Mouse (Mus musculus) liver, embryonic 16.5 days (tissue): ENCODE measurements around the gene Diras2. TPM values are rescaled to one million over a fixed set of nuclear protein-coding genes. Genes with fewer than 3 reads are reported as not detected.

Experiments used
- ATAC-seq: fragments of 200-750 bp; cut with Nextera tagmentation; 2 replicates; pipeline ENCODE4 v1.8.0; 2017; ENCODE audit warnings: low read depth, mild to moderate bottlenecking, moderate number of reproducible peaks, moderate library complexity
- H3K27ac ChIP-seq: fragments of 300-500 bp; sonication (generic); 2 replicates; pipeline ENCODE4 v1.5.1; 2014; ENCODE audit warnings: mild to moderate bottlenecking, low read length
- H3K27me3 ChIP-seq: fragments of 300-500 bp; sonication (generic); 2 replicates; pipeline ENCODE4 v1.6.1; 2014; ENCODE audit warnings: low read depth, low read length, mixed read lengths; ENCODE audit not compliant: control insufficient read depth, insufficient read depth
- H3K36me3 ChIP-seq: fragments of 300-500 bp; sonication (generic); 2 replicates; pipeline ENCODE4 v1.6.1; 2014; ENCODE audit warnings: mild to moderate bottlenecking; ENCODE audit not compliant: control insufficient read depth, insufficient read depth
- H3K4me1 ChIP-seq: fragments of 300-500 bp; sonication (generic); 2 replicates; pipeline ENCODE4 v1.6.1; 2014; ENCODE audit warnings: low read depth, low read length, mixed read lengths; ENCODE audit not compliant: control insufficient read depth
- H3K4me2 ChIP-seq: fragments of 300-500 bp; sonication (generic); 2 replicates; pipeline ENCODE4 v1.6.1; 2014; ENCODE audit warnings: low read depth, low read length, mixed read lengths
- H3K4me3 ChIP-seq: fragments of 300-500 bp; sonication (generic); 2 replicates; pipeline ENCODE4 v1.5.1; 2014; ENCODE audit warnings: low read depth, mild to moderate bottlenecking, low read length
- H3K9ac ChIP-seq: fragments of 300-500 bp; sonication (generic); 2 replicates; pipeline ENCODE4 v1.6.1; 2014; ENCODE audit warnings: low read depth, low read length
- H3K9me3 ChIP-seq: fragments of 300-500 bp; sonication (generic); replicated peaks from 2 replicates; pipeline ENCODE4 v1.6.1; 2016; ENCODE audit warnings: low read length; ENCODE audit not compliant: control insufficient read depth
- WGBS: fragments of 180-500 bp; shearing (Covaris S2); extraction: QIAGEN DNeasy Blood & Tissue Kit; methylation state at CpG from one replicate; pipeline ENCODE4 v1.1.7; 2014; ENCODE audit not compliant: insufficient replicate concordance; 5-methylcytosine and 5-hydroxymethylcytosine counted together
- polyA plus RNA-seq: library from polyadenylated mRNA; unstranded; fragments of >200 nt; fragmentation: Nextera tagmentation; extraction: Ambion mirVana; gene quantifications from 2 replicates; pipeline ENCODE4 v1.2.1, GENCODE M21; 2015

Diras2 gene
- polyA plus RNA-seq, 1 experiment from 2014 or later: 0.11 TPM

GRCm38 (mm10) chr13:52488821-52489220, 42.3 kb downstream of the Diras2 start:
- no peaks in the 10 kb centered on the region for H3K36me3 ChIP-seq
- H3K27me3 ChIP-seq: no peaks in the 10 kb centered on the region
- no peak overlapping the region for H3K4me3 ChIP-seq
- no peak overlapping the region for H3K27ac ChIP-seq
- no peaks in the 10 kb centered on the region for H3K9me3 ChIP-seq
- no peak for ATAC-seq
- no peak overlapping the region for H3K9ac ChIP-seq
- H3K4me1 ChIP-seq: no peaks in the 10 kb centered on the region
- no peak overlapping the region for H3K4me2 ChIP-seq
- 66% methylated on average over 7 of the region's 7 CpGs for WGBS

- H3K27ac ChIP-seq: no peak overlapping the region
- no peak for ATAC-seq
- WGBS: 41% methylated on average over 4 of the region's 4 CpGs
Measured at GRCm38 (mm10) chr13:52484064-52484463, 47.0 kb downstream of the Diras2 start.

GRCm38 (mm10) chr13:52481786-52482185, 49.3 kb downstream of the Diras2 start:
- Histone ChIP-seq H3K4me2 (no peak overlapping the region), H3K36me3 (no peaks in the 10 kb centered on the region), H3K9me3 (no peaks in the 10 kb centered on the region), H3K9ac (no peak overlapping the region), H3K4me3 (no peak overlapping the region), H3K27me3 (no peaks in the 10 kb centered on the region), H3K4me1 (no peaks in the 10 kb centered on the region), H3K27ac (no peak overlapping the region)
- WGBS: 32% methylated on average over 2 of the region's 2 CpGs
- ATAC-seq: no peak

More at GRCm38 (mm10) chr13:52484064-52484463, 47.0 kb downstream of the Diras2 start:
- Histone ChIP-seq H3K9me3 (no peaks in the 10 kb centered on the region), H3K4me1 (no peaks in the 10 kb centered on the region), H3K36me3 (no peaks in the 10 kb centered on the region), H3K27me3 (no peaks in the 10 kb centered on the region), H3K4me2 (no peak overlapping the region), H3K4me3 (no peak overlapping the region), H3K9ac (no peak overlapping the region)

GRCm38 (mm10) chr13:52479146-52479545, 51.9 kb downstream of the Diras2 start:
- no peak for ATAC-seq
- Histone ChIP-seq H3K27ac (no peak overlapping the region), H3K4me3 (no peak overlapping the region), H3K4me2 (no peak overlapping the region), H3K4me1 (no peaks in the 10 kb centered on the region), H3K9ac (no peak overlapping the region), H3K27me3 (no peaks in the 10 kb centered on the region), H3K36me3 (no peaks in the 10 kb centered on the region), H3K9me3 (no peaks in the 10 kb centered on the region)
- WGBS: 71% methylated on average over 5 of the region's 5 CpGs

GRCm38 (mm10) chr13:52476998-52477601, 54.0 kb downstream of the Diras2 start:
- WGBS: 65% methylated on average over 11 of the region's 11 CpGs
- Histone ChIP-seq H3K36me3 (no peaks in the 10 kb centered on the region), H3K4me1 (no peaks in the 10 kb centered on the region), H3K4me2 (no peak overlapping the region), H3K27ac (no peak overlapping the region), H3K4me3 (no peak overlapping the region), H3K9ac (no peak overlapping the region), H3K9me3 (no peaks in the 10 kb centered on the region), H3K27me3 (no peaks in the 10 kb centered on the region)
- ATAC-seq: no peak

- H3K4me2 ChIP-seq: no peak overlapping the region
- 38% methylated on average over 3 of the region's 3 CpGs for WGBS
Measured at GRCm38 (mm10) chr13:52476222-52476621, 54.9 kb downstream of the Diras2 start.

GRCm38 (mm10) chr13:52475264-52475663, 55.8 kb downstream of the Diras2 start:
- Histone ChIP-seq H3K27me3 (no peaks in the 10 kb centered on the region), H3K4me1 (no peaks in the 10 kb centered on the region), H3K27ac (no peak overlapping the region), H3K4me2 (no peak overlapping the region), H3K9me3 (no peaks in the 10 kb centered on the region), H3K9ac (no peak overlapping the region), H3K4me3 (no peak overlapping the region), H3K36me3 (no peaks in the 10 kb centered on the region)
- WGBS: 73% methylated on average over 10 of the region's 10 CpGs
- ATAC-seq: no peak

More at GRCm38 (mm10) chr13:52476222-52476621, 54.9 kb downstream of the Diras2 start:
- no peaks in the 10 kb centered on the region for H3K27me3 ChIP-seq
- no peaks in the 10 kb centered on the region for H3K9me3 ChIP-seq
- H3K4me1 ChIP-seq: no peaks in the 10 kb centered on the region
- ATAC-seq: no peak
- H3K4me3 ChIP-seq: no peak overlapping the region
- no peak overlapping the region for H3K27ac ChIP-seq
- no peak overlapping the region for H3K9ac ChIP-seq
- H3K36me3 ChIP-seq: no peaks in the 10 kb centered on the region

- Histone ChIP-seq H3K9ac (no peak overlapping the region), H3K4me1 (no peaks in the 10 kb centered on the region), H3K27ac (no peak overlapping the region), H3K36me3 (no peaks in the 10 kb centered on the region), H3K4me2 (no peak overlapping the region), H3K9me3 (no peaks in the 10 kb centered on the region), H3K27me3 (no peaks in the 10 kb centered on the region), H3K4me3 (no peak overlapping the region)
- no peak for ATAC-seq
- WGBS: 56% methylated on average over 3 of the region's 3 CpGs
Measured at GRCm38 (mm10) chr13:52474807-52475206, 56.3 kb downstream of the Diras2 start.

GRCm38 (mm10) chr13:52469795-52470690, 61.0 kb downstream of the Diras2 start:
- no peak for ATAC-seq
- Histone ChIP-seq H3K36me3 (no peaks in the 10 kb centered on the region), H3K9ac (no peak overlapping the region), H3K4me2 (no peak overlapping the region), H3K27me3 (no peaks in the 10 kb centered on the region), H3K27ac (no peak overlapping the region), H3K4me1 (no peaks in the 10 kb centered on the region), H3K9me3 (no peaks in the 10 kb centered on the region), H3K4me3 (no peak overlapping the region)
- 45% methylated on average over 10 of the region's 10 CpGs for whole genome bisulfite sequencing
